Comparison of ENCODE assay signal across 8 mouse cellular contexts in genomic region chr2:166945456-166945855, GRCm38 (mm10). TPM values are rescaled to one million over a fixed set of nuclear protein-coding genes. Genes with fewer than 3 reads are reported as not detected.
DNase-seq lines count a peak whose midpoint lies in the region.

No protein-coding gene starts in this region.

- peak; percentile 84 for DNase-seq in heart, adult 11 months
- no peak for DNase-seq in heart, adult 18-20 months
- DNase-seq in testis, postnatal 10 days (ENCODE audit: low spot score) = peak; percentile 38
- no peak for DNase-seq in testis, postnatal 14 days (ENCODE audit: low spot score)
- DNase-seq in kidney, postnatal 4 days = peak; percentile 31 to 47
- DNase-seq in thymus, postnatal 25 days = peak; percentile 25
- DNase-seq in adrenal gland, postnatal 25 days = no peak
- DNase-seq in gastrocnemius, postnatal 4 days (ENCODE audit: low spot score in 2 of 2) = no peak

RNA-seq across cellular contexts. Expression of gene Cse1l, which starts 39.6 kb away (rescaled TPM):
- 10 to 100 TPM; 40.5 to 42.2 TPM for total RNA-seq in heart, adult 18-20 months (2021)
- total RNA-seq in adrenal gland, postnatal 25 days (2021) = 67.6 and 83.7 TPM in 2 replicates
- total RNA-seq in gastrocnemius, postnatal 4 days (2021) = 10 to 100 TPM; 52.9 to 53.8 TPM

RNA-seq across cellular contexts. Expression of gene Stau1, which starts 50.6 kb away (rescaled TPM):
- 10 to 100 TPM; 40.5 to 45.5 TPM for total RNA-seq in heart, adult 18-20 months (2021)
- total RNA-seq in adrenal gland, postnatal 25 days (2021) = 88.6 and 93.2 TPM in 2 replicates
- total RNA-seq in gastrocnemius, postnatal 4 days (2021) = 10 to 100 TPM; 63.1 to 64.5 TPM

Comparison
In these comparisons a context has a peak if more than half of its experiments do, and no peak if none do; other contexts are left out.
1. DNase-seq: peak in heart, adult 11 months (single experiment), testis, postnatal 10 days (single experiment), kidney, postnatal 4 days (2 of 2) and thymus, postnatal 25 days (single experiment); none in heart, adult 18-20 months (0 of 2), testis, postnatal 14 days (single experiment), adrenal gland, postnatal 25 days (single experiment) and gastrocnemius, postnatal 4 days (0 of 2).